Mouse (Mus musculus): ENCODE measurements around the gene Bcas3. TPM values are rescaled to one million over a fixed set of nuclear protein-coding genes. Genes with fewer than 3 reads are reported as not detected.

The Bcas3 gene
- total and polyA plus RNA-seq, 3 experiments = 20.1 to 61.0 (median 41.3) TPM

DNA sequence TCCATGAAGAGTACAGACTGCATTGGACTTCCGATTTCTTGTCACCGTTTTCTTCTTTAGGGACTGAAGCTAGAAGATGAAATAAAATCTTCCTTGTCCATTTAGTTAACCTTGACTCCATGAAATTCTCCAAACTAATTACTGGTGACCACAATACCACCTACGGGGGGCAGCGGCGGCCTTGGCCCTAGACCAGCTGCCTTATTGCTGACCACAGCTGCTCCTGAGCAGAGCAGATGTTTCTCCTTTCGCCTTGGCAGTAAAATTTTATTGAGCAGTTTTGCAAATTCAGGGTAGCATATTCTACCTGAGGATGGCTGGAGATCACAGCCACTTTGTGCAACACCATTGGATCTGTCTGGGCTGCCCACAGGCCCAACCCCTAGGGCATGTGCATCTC lies 356.2 kb downstream of the Bcas3 start:
- H3K36me3 ChIP-seq (replicated peaks) = no peaks in the 10 kb centered on the region
- ATAC-seq (ENCODE audit: extremely low read depth, insufficient number of reproducible peaks, low FRiP score, poor library complexity, severe bottlenecking) (no peak), DNase-seq (ENCODE audit: low spot score) (no peak)
- H3K4me1 ChIP-seq (ENCODE audit: insufficient read depth, low read depth, low read length) = 0 out of 2 replicates have a peak, but pooled peaks cover 1% of the 10 kb centered on the region
- TF ChIP-seq GATA2 (IDR thresholded peaks at IDR 0.05; ENCODE audit: borderline replicate concordance, low read depth, low read length) = no peak
- no peak for TF ChIP-seq GATA1 (IDR thresholded peaks at IDR 0.05; ENCODE audit: borderline replicate concordance, low read length)
- TF ChIP-seq TAL1 (conservative IDR thresholded peaks at IDR 0.05; ENCODE audit: low read depth, low read length) = no peak
- TF ChIP-seq POLR2AphosphoS5 (IDR thresholded peaks at IDR 0.05; ENCODE audit: insufficient replicate concordance, low read depth, low read length) = no peak
- TF ChIP-seq CTCF (IDR thresholded peaks at IDR 0.05; ENCODE audit: low read depth, low read length) = no peak
- H3K9me3 ChIP-seq (replicated peaks) = no peaks in the 10 kb centered on the region
- peaks cover 15% of the 10 kb centered on the region for H3K27me3 ChIP-seq (ENCODE audit: insufficient read depth, low read length)
- H3K4me3 ChIP-seq (ENCODE audit: low read depth, low read length) = no peak overlapping the region

DNA sequence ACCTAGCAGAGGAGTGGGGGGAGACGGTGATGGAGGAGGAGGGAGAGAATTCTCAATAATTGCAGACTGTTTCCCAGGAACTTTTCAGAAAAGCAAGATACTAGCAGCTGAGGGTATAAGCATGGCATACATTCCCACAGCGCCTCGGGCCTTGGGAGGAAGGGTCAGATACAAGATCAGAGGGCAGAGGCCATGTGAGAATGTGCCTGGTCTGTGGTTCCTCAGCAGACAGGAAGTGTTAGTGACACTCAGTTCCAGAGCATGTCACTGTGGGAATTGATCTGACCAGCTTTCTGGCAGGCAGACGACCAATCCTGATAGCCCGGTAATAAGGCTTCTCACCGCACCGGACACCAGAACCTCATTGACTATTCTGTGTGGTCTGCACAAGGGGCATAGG lies 357.2 kb downstream of the Bcas3 start:
- H3K36me3 ChIP-seq (replicated peaks) = no peaks in the 10 kb centered on the region
- ATAC-seq (ENCODE audit: extremely low read depth, insufficient number of reproducible peaks, low FRiP score, poor library complexity, severe bottlenecking) (no peak), DNase-seq (ENCODE audit: low spot score) (no peak)
- peaks cover 11% of the 10 kb centered on the region for H3K27me3 ChIP-seq (ENCODE audit: insufficient read depth, low read length)
- TF ChIP-seq GATA1 (IDR thresholded peaks at IDR 0.05; ENCODE audit: borderline replicate concordance, low read length) (no peak), GATA2 (IDR thresholded peaks at IDR 0.05; ENCODE audit: borderline replicate concordance, low read depth, low read length) (no peak), CTCF (IDR thresholded peaks at IDR 0.05; ENCODE audit: low read depth, low read length) (no peak), TAL1 (conservative IDR thresholded peaks at IDR 0.05; ENCODE audit: low read depth, low read length) (no peak), POLR2AphosphoS5 (IDR thresholded peaks at IDR 0.05; ENCODE audit: insufficient replicate concordance, low read depth, low read length) (no peak)
- H3K4me1 ChIP-seq (ENCODE audit: insufficient read depth, low read depth, low read length) = 0 out of 2 replicates have a peak, but pooled peaks cover 1% of the 10 kb centered on the region
- no peak overlapping the region for H3K4me3 ChIP-seq (ENCODE audit: low read depth, low read length)
- H3K9me3 ChIP-seq (replicated peaks) = no peaks in the 10 kb centered on the region

DNA sequence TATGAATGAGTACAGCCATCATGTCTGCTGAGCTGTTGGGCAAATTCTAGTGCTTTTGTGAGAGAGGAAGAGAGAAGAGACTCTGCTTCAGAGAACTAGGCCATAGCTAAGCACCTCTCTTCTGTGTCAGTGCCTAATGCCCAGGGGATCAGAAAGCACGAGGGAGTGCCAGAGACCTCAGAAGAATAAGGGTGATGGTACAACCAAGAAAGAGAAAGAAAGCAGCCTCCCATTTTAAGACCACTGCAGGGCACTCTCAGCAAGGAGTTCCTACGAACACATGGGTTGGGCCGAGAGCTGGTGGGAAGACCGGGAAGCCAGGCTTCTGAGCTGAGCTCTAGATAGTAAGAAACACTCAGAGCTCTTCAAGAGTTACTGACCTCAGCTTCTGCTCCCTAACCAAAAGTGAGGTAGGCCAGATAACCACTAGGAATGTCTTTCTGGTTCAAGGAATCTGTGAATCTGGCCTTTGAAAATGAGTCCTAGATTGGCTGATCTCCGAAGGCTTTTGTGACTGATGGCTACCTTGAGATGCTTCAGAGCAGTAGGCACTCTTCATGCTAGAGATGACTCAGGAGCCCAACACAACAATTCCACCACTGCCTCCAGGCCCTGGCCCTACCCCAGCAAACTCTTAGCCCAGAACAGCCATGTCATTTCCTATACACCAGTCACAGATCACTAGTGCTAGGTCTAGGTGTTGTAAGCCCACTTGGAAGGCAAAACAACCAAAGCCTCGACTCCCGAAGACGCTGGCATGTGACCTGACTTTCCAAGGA lies 359.2 kb downstream of the Bcas3 start:
- Histone ChIP-seq H3K27me3 (ENCODE audit: insufficient read depth, low read length) (peaks cover 11% of the 10 kb centered on the region), H3K4me1 (ENCODE audit: insufficient read depth, low read depth, low read length) (0 out of 2 replicates have a peak, but pooled peaks cover 1% of the 10 kb centered on the region), H3K36me3 (replicated peaks) (no peaks in the 10 kb centered on the region), H3K4me3 (ENCODE audit: low read depth, low read length) (no peak overlapping the region), H3K9me3 (replicated peaks) (no peaks in the 10 kb centered on the region)
- ATAC-seq (ENCODE audit: extremely low read depth, insufficient number of reproducible peaks, low FRiP score, poor library complexity, severe bottlenecking) = no peak
- DNase-seq (ENCODE audit: low spot score) = no peak
- TF ChIP-seq GATA2 (IDR thresholded peaks at IDR 0.05; ENCODE audit: borderline replicate concordance, low read depth, low read length) (no peak), GATA1 (IDR thresholded peaks at IDR 0.05; ENCODE audit: borderline replicate concordance, low read length) (no peak), CTCF (IDR thresholded peaks at IDR 0.05; ENCODE audit: low read depth, low read length) (no peak), TAL1 (conservative IDR thresholded peaks at IDR 0.05; ENCODE audit: low read depth, low read length) (no peak), POLR2AphosphoS5 (IDR thresholded peaks at IDR 0.05; ENCODE audit: insufficient replicate concordance, low read depth, low read length) (no peak)

DNA sequence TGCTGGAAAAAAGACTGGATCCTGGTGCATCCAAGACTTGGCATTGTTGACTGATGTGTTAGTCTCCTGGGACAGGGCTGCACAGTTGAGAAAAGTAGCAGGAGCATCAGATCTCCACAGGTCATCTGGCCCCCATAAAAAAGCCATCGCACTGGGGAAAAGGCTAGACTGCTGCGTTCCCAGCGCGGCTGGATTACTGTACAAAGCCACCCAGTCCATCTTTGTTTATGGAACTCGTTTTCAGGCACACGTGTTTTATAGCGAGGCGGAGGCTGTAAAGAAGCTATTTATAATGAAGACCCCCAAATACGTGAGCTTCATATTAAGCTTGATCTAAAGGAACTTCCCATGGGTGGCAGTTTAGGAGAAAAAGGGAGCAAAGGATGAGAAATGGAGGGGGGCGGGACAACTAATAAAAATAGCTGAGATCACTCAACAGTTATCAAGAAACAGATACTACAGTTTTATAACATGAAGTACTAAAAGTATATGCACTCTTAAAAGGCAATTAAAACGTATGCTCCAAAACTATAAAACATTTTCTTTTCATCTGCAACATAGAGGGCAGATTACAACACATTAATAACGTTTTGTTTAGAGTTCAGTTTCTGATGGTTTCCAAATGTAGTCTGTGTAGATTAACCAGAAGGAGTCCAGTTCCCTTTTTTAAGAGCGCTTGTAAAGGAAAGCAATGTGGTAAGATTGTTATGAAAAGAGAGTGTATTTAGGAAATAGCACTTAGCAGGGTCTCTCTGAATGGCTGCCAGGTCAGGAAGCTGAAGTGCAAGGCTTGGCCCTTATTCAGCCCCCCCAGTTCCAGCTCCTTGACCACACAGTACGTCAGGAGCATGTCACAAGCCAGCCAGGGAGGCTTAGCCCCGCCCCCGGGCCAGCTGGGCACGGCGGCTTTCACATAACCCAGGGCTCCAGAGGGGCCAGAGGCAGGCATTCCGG lies 360.2 kb downstream of the Bcas3 start:
- no peak overlapping the region for H3K4me3 ChIP-seq (ENCODE audit: low read depth, low read length)
- 0 out of 2 replicates have a peak, but pooled peaks cover 1% of the 10 kb centered on the region for H3K4me1 ChIP-seq (ENCODE audit: insufficient read depth, low read depth, low read length)
- no peak for ATAC-seq (ENCODE audit: extremely low read depth, insufficient number of reproducible peaks, low FRiP score, poor library complexity, severe bottlenecking)
- no peak for TF ChIP-seq CTCF (IDR thresholded peaks at IDR 0.05; ENCODE audit: low read depth, low read length)
- TF ChIP-seq TAL1 (conservative IDR thresholded peaks at IDR 0.05; ENCODE audit: low read depth, low read length) = no peak
- TF ChIP-seq POLR2AphosphoS5 (IDR thresholded peaks at IDR 0.05; ENCODE audit: insufficient replicate concordance, low read depth, low read length) = no peak
- no peak for TF ChIP-seq GATA1 (IDR thresholded peaks at IDR 0.05; ENCODE audit: borderline replicate concordance, low read length)
- no peak for TF ChIP-seq GATA2 (IDR thresholded peaks at IDR 0.05; ENCODE audit: borderline replicate concordance, low read depth, low read length)
- H3K36me3 ChIP-seq (replicated peaks) = no peaks in the 10 kb centered on the region
- no peak for DNase-seq (ENCODE audit: low spot score)
- H3K27me3 ChIP-seq (ENCODE audit: insufficient read depth, low read length) = peaks cover 11% of the 10 kb centered on the region
- no peaks in the 10 kb centered on the region for H3K9me3 ChIP-seq (replicated peaks)

DNA sequence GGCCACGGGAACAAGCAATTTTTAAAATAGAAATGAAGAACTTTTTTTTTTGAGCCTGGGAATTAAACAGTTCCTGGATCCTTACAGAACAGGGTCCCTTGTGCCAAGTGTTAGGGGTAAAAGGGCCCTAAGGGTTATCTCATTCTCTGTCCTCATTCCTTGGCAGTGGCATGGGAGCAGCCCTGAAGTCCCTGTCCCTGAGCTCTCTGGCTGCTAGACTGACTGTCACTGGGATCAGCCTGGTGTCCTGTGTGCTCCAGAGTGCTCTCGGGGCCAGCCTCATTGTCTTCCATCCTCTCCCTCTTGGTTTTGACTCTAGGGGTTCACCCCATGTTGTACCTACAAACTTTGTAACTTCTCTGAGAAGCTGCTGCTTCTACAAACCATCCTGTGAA lies 360.8 kb downstream of the Bcas3 start:
- no peak for ATAC-seq (ENCODE audit: extremely low read depth, insufficient number of reproducible peaks, low FRiP score, poor library complexity, severe bottlenecking)
- H3K4me1 ChIP-seq (ENCODE audit: insufficient read depth, low read depth, low read length) = 0 out of 2 replicates have a peak, but pooled peaks cover 1% of the 10 kb centered on the region
- no peak overlapping the region for H3K4me3 ChIP-seq (ENCODE audit: low read depth, low read length)

More for the DNA sequence above, 360.8 kb downstream of the Bcas3 start:
- Histone ChIP-seq H3K27me3 (ENCODE audit: insufficient read depth, low read length) (peaks cover 11% of the 10 kb centered on the region), H3K9me3 (replicated peaks) (no peaks in the 10 kb centered on the region), H3K36me3 (replicated peaks) (no peaks in the 10 kb centered on the region)
- no peak for DNase-seq (ENCODE audit: low spot score)
- no peak for TF ChIP-seq CTCF (IDR thresholded peaks at IDR 0.05; ENCODE audit: low read depth, low read length)
- no peak for TF ChIP-seq GATA1 (IDR thresholded peaks at IDR 0.05; ENCODE audit: borderline replicate concordance, low read length)
- no peak for TF ChIP-seq POLR2AphosphoS5 (IDR thresholded peaks at IDR 0.05; ENCODE audit: insufficient replicate concordance, low read depth, low read length)
- no peak for TF ChIP-seq TAL1 (conservative IDR thresholded peaks at IDR 0.05; ENCODE audit: low read depth, low read length)
- TF ChIP-seq GATA2 (IDR thresholded peaks at IDR 0.05; ENCODE audit: borderline replicate concordance, low read depth, low read length) = no peak

Data from G1E (cell line).